Mouse (Mus musculus) limb, embryonic 10.5 days (tissue): ENCODE data around the gene Efhd1. TPM values are rescaled to one million over a fixed set of nuclear protein-coding genes. Genes with fewer than 3 reads are reported as not detected.

Experiments
- DNase-seq: peaks from one replicate; pipeline ENCODE4 v3.0.0-alpha.2; 2017; ENCODE audit warnings: low spot score
- H3K27ac ChIP-seq: fragments of 300-500 bp; sonication (generic); 2 replicates; pipeline ENCODE4 v1.5.1; 2016; ENCODE audit warnings: mild to moderate bottlenecking
- H3K27me3 ChIP-seq: fragments of 300-500 bp; sonication (generic); 2 replicates; pipeline ENCODE4 v1.6.1; 2016; ENCODE audit warnings: low read depth, mild to moderate bottlenecking; ENCODE audit not compliant: poor library complexity, severe bottlenecking
- H3K36me3 ChIP-seq: fragments of 300-500 bp; sonication (generic); 2 replicates; pipeline ENCODE4 v1.6.1; 2016; ENCODE audit warnings: mild to moderate bottlenecking, moderate library complexity
- H3K4me1 ChIP-seq: fragments of 300-500 bp; sonication (generic); 2 replicates; pipeline ENCODE4 v1.6.1; 2016
- H3K4me3 ChIP-seq: fragments of 300-500 bp; sonication (generic); 2 replicates; pipeline ENCODE4 v1.5.1; 2016; ENCODE audit warnings: mild to moderate bottlenecking, moderate library complexity
- H3K9me3 ChIP-seq: fragments of 300-500 bp; sonication (generic); replicated peaks from 2 replicates; pipeline ENCODE4 v1.6.1; 2016; ENCODE audit warnings: mild to moderate bottlenecking
- WGBS: fragments of 180-500 bp; shearing (Covaris S2); methylation state at CpG from one replicate; pipeline ENCODE4 v1.1.7; 2016; 5-methylcytosine and 5-hydroxymethylcytosine counted together
- polyA plus RNA-seq: library from polyadenylated mRNA; unstranded; fragments of >200 nt; fragmentation: Nextera tagmentation; extraction: Ambion mirVana; gene quantifications from 2 replicates; pipeline ENCODE4 v1.2.1, GENCODE M21; 2016

Efhd1 gene
- polyA plus RNA-seq, 1 experiment from 2014 or later = 0.10 TPM

GRCm38 (mm10) chr1:87294951-87295350, 30.8 kb downstream of the Efhd1 start:
- no peak overlapping the region for H3K4me3 ChIP-seq
- H3K9me3 ChIP-seq = no peaks in the 10 kb centered on the region
- no peaks in the 10 kb centered on the region for H3K27me3 ChIP-seq
- 78% methylated on average over 4 of the region's 4 CpGs for WGBS
- no peaks in the 10 kb centered on the region for H3K36me3 ChIP-seq
- no peaks in the 10 kb centered on the region for H3K4me1 ChIP-seq
- H3K27ac ChIP-seq = no peak overlapping the region
- no peak for DNase-seq

GRCm38 (mm10) chr1:87297346-87297925, 33.3 kb downstream of the Efhd1 start:
- no peak for DNase-seq
- WGBS = 90% methylated on average over 10 of the region's 10 CpGs
- H3K27ac ChIP-seq = no peak overlapping the region
- no peaks in the 10 kb centered on the region for H3K4me1 ChIP-seq
- H3K36me3 ChIP-seq = no peaks in the 10 kb centered on the region
- H3K9me3 ChIP-seq = no peaks in the 10 kb centered on the region
- no peaks in the 10 kb centered on the region for H3K27me3 ChIP-seq
- no peak overlapping the region for H3K4me3 ChIP-seq

DNA sequence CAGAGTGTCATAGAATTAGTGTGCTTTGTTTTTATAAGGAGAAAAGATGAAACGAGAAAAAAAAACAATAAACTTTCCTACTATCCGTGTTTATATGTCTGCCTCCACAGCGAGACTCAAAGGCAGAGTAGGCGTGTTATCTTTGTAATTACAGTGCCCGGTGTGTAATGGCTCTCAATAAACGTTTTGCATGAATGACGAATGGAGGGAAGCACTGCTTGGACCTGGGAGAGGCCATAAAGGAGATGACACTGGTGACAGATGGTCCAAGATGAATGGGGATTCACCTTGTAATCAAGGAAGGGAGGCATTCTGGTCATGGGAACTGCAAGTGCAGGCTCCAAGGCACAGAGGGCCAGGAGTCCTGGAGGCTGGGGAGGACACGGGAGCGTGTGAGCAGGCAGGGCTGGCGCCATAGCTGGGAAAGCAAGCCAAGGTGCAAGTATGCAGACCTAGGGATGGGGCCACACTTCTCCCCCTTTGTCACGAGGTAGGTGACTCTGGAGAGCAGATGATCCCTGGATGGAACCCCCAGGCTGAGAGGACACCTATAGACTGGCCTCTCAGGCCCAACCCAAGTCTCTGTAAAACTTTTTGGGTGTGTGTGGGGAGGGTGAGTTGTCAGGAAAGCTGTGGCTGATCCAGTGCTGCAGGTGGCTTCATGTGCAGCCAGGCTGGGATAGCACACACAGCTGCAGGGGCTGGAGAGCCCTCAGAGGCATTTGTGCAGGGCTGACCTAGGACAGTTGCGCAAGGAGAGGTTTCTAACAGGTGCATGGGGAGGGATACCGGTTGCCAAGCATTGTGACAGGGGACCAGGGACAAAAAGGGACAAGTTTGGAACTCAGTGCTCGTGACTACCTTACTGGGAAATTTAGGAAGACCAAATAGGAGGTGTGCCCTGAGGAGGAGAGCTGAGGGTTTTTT, 36.5 kb downstream of the Efhd1 start:
- Histone ChIP-seq H3K4me1 (no peaks in the 10 kb centered on the region), H3K27me3 (no peaks in the 10 kb centered on the region), H3K4me3 (no peak overlapping the region), H3K27ac (no peak overlapping the region), H3K9me3 (no peaks in the 10 kb centered on the region), H3K36me3 (no peaks in the 10 kb centered on the region)
- DNase-seq = no peak
- WGBS = 68% methylated on average over 14 of the region's 14 CpGs

GRCm38 (mm10) chr1:87301971-87302370, 37.8 kb downstream of the Efhd1 start:
- Histone ChIP-seq H3K4me1 (no peaks in the 10 kb centered on the region), H3K9me3 (no peaks in the 10 kb centered on the region), H3K4me3 (no peak overlapping the region), H3K27ac (no peak overlapping the region), H3K27me3 (no peaks in the 10 kb centered on the region), H3K36me3 (no peaks in the 10 kb centered on the region)
- 93% methylated on average over 2 of the region's 2 CpGs for WGBS
- no peak for DNase-seq

DNA sequence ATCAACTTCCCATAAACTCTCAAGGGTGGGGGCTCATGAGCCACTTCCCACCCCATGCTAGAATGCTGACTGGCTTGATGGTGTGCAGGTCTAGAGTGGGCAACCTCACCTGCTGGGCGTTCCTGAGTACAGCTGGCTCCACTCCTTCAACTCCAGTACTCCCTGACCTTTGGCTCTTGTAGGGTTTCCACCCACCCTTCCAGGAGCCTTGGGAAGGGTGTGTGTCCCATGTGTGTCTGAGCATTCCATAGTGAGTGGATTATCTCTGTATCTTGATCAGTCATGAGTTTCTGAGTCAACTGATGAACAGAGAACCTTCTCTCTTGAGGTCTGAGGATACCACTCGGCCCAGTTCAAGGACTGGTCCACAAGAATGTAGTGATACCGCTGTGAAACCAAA, 44.8 kb downstream of the Efhd1 start:
- Histone ChIP-seq H3K4me1 (no peaks in the 10 kb centered on the region), H3K27ac (no peak overlapping the region), H3K36me3 (no peaks in the 10 kb centered on the region), H3K27me3 (no peaks in the 10 kb centered on the region), H3K9me3 (no peaks in the 10 kb centered on the region), H3K4me3 (no peak overlapping the region)
- WGBS = 91% methylated on average over 3 of the region's 3 CpGs
- DNase-seq = no peak

GRCm38 (mm10) chr1:87309621-87310020, 45.5 kb downstream of the Efhd1 start:
- WGBS = 71% methylated on average over 16 of the region's 16 CpGs
- H3K36me3 ChIP-seq = no peaks in the 10 kb centered on the region
- DNase-seq = no peak

GRCm38 (mm10) chr1:87312681-87313080, 48.5 kb downstream of the Efhd1 start:
- 89% methylated on average over 2 of the region's 2 CpGs for WGBS
- DNase-seq = no peak
- Histone ChIP-seq H3K36me3 (no peaks in the 10 kb centered on the region), H3K9me3 (no peaks in the 10 kb centered on the region), H3K4me3 (no peak overlapping the region), H3K27ac (no peak overlapping the region), H3K27me3 (no peaks in the 10 kb centered on the region), H3K4me1 (no peaks in the 10 kb centered on the region)

More at GRCm38 (mm10) chr1:87309621-87310020, 45.5 kb downstream of the Efhd1 start:
- Histone ChIP-seq H3K27ac (no peak overlapping the region), H3K4me3 (no peak overlapping the region), H3K4me1 (no peaks in the 10 kb centered on the region), H3K9me3 (no peaks in the 10 kb centered on the region), H3K27me3 (no peaks in the 10 kb centered on the region)

GRCm38 (mm10) chr1:87313116-87313515, 49.0 kb downstream of the Efhd1 start:
- DNase-seq = no peak
- Histone ChIP-seq H3K4me1 (no peaks in the 10 kb centered on the region), H3K36me3 (no peaks in the 10 kb centered on the region), H3K9me3 (no peaks in the 10 kb centered on the region), H3K4me3 (no peak overlapping the region), H3K27me3 (no peaks in the 10 kb centered on the region), H3K27ac (no peak overlapping the region)
- 87% methylated on average over 2 of the region's 2 CpGs for WGBS

DNA sequence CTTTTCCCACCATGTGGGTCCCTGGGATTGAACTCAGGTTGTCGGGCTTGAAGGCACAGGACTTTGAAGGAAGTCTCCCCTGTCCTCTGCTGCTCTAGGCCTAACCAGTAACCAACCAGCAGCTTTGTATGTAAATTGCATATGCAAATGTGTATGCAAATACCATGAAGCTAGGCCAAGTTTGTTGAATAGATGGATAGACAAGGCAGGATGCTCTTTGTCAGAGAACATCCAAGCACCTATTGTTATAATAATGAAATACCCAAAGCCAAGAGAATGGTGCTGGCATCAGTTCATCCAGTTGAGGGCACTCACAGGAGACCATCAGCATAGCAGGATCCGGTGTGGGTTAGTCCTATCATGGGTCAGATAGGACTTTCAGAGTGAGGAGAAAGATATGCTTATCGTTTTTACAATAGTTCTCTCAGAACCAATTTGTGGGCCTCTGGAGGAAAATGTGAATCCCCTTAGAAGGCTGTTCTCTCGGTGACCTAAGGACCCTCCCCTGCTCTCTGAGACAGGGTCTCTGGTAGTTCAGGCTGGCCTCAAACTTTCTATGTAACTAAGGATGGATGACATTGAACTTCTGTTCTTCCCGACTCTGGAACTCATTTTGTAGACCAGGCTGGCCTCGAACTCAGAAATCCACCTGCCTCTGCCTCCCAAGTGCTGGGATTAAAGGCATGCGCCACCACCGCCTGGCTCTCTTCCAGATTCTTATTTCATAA, 49.8 kb downstream of the Efhd1 start:
- no peak for DNase-seq
- Histone ChIP-seq H3K9me3 (no peaks in the 10 kb centered on the region), H3K4me1 (no peaks in the 10 kb centered on the region), H3K27ac (no peak overlapping the region), H3K36me3 (no peaks in the 10 kb centered on the region), H3K27me3 (no peaks in the 10 kb centered on the region), H3K4me3 (no peak overlapping the region)
- 90% methylated on average over 8 of the region's 8 CpGs for WGBS

DNA sequence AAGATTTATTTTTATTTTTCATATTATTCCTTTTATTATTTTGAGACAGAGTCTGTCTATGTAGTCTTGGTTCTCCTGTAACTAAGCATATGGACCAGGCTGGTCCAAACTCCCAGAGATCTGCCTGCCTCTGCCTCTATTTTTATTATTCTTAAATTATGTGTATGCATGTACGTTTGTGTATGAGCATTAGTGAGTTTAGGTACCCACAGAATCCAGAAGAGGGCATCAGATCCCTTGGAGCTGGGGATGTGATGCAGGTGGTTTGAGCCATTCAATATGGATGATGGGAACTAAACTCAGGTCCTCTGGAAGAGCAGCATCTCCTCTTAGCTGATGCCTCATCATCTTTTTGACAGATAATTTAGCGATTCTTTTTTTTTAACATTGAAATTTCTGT, 51.3 kb downstream of the Efhd1 start:
- Histone ChIP-seq H3K9me3 (peaks cover 6% of the 10 kb centered on the region; the same call in 1 of the 2 replicates), H3K36me3 (no peaks in the 10 kb centered on the region), H3K4me1 (no peaks in the 10 kb centered on the region), H3K4me3 (no peak overlapping the region), H3K27ac (no peak overlapping the region), H3K27me3 (no peaks in the 10 kb centered on the region)
- DNase-seq = no peak
- 91% methylated on average over 2 of the region's 2 CpGs for WGBS

GRCm38 (mm10) chr1:87315894-87316293, 51.7 kb downstream of the Efhd1 start:
- 81% methylated on average over 2 of the region's 2 CpGs for WGBS
- no peak for DNase-seq
- no peak overlapping the region for H3K4me3 ChIP-seq
- no peaks in the 10 kb centered on the region for H3K4me1 ChIP-seq
- peaks cover 7% of the 10 kb centered on the region; the same call in 1 of the 2 replicates for H3K9me3 ChIP-seq
- H3K36me3 ChIP-seq = no peaks in the 10 kb centered on the region
- no peaks in the 10 kb centered on the region for H3K27me3 ChIP-seq
- no peak overlapping the region for H3K27ac ChIP-seq

DNA sequence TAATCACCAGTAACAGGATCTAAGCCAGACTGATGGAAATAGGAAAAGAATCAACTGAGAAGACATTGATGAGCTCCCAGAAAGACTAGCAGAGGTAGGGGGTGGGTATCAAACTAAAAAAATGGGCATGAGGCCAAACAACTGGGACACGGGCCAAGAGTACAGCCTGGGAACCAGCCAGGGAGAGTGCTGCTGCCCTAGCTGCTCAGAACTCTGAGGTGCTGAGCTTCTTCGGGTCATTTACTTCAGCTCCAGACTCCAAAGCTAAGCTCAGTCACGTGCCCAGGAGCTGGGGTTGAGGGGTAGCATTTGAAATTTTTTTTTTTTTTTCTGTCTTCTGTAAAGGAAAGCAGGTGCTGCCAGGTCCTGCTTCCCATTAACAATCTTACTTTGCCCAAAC, 52.5 kb downstream of the Efhd1 start:
- no peak for DNase-seq
- H3K4me3 ChIP-seq = no peak overlapping the region
- WGBS = 66% methylated on average over 3 of the region's 3 CpGs

GRCm38 (mm10) chr1:87321071-87321470, 56.9 kb downstream of the Efhd1 start:
- Histone ChIP-seq H3K27me3 (no peaks in the 10 kb centered on the region), H3K36me3 (no peaks in the 10 kb centered on the region), H3K4me1 (no peaks in the 10 kb centered on the region), H3K9me3 (peaks cover 7% of the 10 kb centered on the region; the same call in 1 of the 2 replicates), H3K4me3 (no peak overlapping the region), H3K27ac (no peak overlapping the region)
- WGBS = 8% methylated on average over 1 of the region's 1 CpGs
- DNase-seq = no peak

More for the DNA sequence above, 52.5 kb downstream of the Efhd1 start:
- Histone ChIP-seq H3K9me3 (peaks cover 7% of the 10 kb centered on the region; the same call in 1 of the 2 replicates), H3K36me3 (no peaks in the 10 kb centered on the region), H3K27me3 (no peaks in the 10 kb centered on the region), H3K27ac (no peak overlapping the region), H3K4me1 (no peaks in the 10 kb centered on the region)
